Mouse (Mus musculus): ENCODE data around the gene Hadh. TPM values are rescaled to one million over a fixed set of nuclear protein-coding genes. Genes with fewer than 3 reads are reported as not detected.
A peak's percentile ranks its signal among the peaks of the same experiment; 100 is the strongest.

Hadh gene
- total RNA-seq, 2 experiments from 2014 or later: 22.3 to 23.6 TPM

DNA sequence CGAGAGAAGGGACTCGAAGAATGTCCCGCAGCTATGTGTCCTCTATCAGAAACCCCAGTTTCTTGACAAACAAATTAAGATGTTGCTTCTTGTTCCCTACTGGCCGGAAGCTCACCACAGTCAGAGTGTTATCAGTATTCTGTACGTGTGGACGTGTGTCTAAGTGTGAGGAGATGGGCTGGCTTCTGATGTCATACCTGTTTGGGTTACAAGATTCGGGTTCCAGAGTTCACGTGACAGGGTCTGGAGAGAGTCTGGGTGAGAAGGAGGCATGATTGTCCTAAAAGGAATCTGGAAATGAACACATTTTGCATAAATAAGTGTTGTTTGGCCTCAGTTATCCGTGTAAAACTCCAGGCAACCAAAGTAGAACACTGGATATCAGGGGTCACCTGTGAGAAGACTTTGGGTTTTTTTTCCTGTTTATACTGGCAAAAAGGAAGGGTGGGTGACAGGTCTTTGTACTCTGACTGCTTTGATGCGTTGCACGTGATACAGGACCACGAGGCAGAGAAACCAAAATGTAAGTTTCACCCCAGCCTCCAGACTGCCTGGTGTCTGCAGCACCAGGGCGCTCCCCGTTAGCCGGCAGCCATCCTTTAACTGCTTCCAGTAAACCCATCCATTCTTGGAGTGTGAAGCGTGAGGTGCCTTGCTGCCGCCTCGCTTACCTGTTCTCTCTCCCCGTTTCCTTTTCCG lies 72.2 kb downstream of the Hadh start:
- TF ChIP-seq CTCF (conservative IDR thresholded peaks at IDR 0.05): no peak
- no peak for DNase-seq (ENCODE audit: low spot score in 2 of 2)
- Histone ChIP-seq H3K4me3 (no peak overlapping the region; the same call in 1 of the 2 replicates), H3K27ac (no peak overlapping the region)

DNA sequence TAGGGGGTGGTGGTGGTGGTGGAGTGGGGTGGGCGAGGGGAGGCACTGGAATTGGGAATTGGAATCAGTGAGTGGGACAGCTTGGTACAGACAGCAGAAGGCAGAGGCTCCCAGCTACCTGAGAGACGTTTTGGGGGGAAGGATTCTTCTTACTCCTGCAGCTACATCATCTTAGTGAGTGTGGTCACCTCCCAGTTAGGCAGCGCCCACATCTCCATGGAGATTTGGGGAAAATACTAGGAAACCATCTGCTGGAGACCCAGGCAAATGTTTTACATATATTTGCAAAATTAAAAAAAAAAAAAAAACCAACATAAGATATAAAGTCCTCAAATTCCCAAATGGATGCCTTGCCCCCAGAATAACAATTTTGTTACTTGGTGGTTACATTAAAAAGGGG lies 72.9 kb downstream of the Hadh start:
- peak in 1 of 2 experiments; percentile 39 for DNase-seq (ENCODE audit: low spot score in 2 of 2)
- TF ChIP-seq CTCF (conservative IDR thresholded peaks at IDR 0.05): no peak
- Histone ChIP-seq H3K27ac (no peak overlapping the region), H3K4me3 (no peak overlapping the region)

DNA sequence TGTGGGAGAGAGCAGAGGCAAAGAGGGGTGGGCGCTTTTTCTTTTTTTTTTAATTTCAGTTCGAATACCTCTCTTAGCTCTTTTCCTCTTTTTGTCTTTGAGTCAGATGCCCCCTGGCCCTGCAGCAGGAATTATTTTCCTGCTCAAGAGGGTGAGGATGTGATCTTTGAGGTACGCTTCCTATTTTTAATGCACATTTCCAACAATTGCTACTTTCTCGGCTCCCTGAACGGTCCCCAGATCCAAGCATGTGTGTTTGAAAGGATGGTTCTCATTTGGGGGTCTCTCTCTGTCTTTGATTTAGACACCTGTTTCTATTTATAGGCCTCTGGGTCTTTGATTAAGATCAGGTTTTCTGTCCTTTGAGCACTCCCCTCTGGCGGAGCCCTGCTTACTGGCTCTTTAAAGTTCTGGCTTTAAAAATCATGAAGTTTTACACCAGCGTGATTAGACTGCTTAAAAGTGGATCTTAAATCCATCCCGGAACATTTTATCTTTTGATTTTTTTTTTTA lies 75.3 kb downstream of the Hadh start:
- no peak for TF ChIP-seq CTCF (conservative IDR thresholded peaks at IDR 0.05)
- DNase-seq (ENCODE audit: low spot score in 2 of 2): no peak
- Histone ChIP-seq H3K27ac (no peak overlapping the region), H3K4me3 (no peak overlapping the region)

DNA sequence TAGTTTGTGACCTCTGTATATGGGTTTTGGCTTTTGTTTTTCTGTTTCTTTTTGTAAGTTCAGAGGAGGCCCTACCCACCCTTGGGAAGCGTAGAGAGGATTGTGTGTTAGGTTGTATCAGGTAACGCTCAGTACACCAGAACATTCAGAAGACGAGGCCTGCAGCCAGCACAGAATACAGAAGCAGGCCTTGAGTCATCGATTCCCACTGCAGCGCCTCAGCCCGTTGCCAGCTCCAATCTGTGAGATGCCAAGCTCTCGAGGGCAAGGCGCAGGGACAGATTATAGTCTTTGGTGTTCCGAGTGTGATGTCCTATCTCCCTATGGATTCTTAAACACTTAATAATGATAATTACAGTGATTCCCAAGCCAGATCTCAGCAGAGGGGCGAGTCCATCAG lies 75.9 kb downstream of the Hadh start:
- TF ChIP-seq CTCF (conservative IDR thresholded peaks at IDR 0.05): no peak
- no peak overlapping the region for H3K4me3 ChIP-seq
- DNase-seq (ENCODE audit: low spot score in 2 of 2): no peak
- no peak overlapping the region for H3K27ac ChIP-seq

DNA sequence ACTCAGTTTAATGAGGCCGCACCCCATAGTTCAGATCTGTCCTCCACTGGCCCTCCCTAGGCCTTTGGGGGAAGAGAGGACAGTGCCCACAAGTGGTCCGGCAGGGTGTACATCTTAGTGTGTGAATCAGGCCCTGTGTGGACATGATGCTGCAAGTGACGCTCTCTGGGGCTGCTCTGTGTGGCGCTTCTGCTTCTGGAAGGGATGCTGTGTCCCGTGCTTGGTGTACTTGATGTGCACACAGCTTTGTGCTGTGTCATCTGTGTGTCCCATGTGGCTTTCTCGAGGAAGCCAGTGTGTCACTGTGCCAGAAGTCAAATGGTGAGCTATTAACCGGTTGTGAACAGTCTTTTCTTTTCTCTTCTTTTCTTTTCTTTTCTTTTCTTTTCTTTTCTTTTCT lies 80.4 kb downstream of the Hadh start:
- TF ChIP-seq CTCF (conservative IDR thresholded peaks at IDR 0.05): no peak
- no peak overlapping the region for H3K4me3 ChIP-seq

DNA sequence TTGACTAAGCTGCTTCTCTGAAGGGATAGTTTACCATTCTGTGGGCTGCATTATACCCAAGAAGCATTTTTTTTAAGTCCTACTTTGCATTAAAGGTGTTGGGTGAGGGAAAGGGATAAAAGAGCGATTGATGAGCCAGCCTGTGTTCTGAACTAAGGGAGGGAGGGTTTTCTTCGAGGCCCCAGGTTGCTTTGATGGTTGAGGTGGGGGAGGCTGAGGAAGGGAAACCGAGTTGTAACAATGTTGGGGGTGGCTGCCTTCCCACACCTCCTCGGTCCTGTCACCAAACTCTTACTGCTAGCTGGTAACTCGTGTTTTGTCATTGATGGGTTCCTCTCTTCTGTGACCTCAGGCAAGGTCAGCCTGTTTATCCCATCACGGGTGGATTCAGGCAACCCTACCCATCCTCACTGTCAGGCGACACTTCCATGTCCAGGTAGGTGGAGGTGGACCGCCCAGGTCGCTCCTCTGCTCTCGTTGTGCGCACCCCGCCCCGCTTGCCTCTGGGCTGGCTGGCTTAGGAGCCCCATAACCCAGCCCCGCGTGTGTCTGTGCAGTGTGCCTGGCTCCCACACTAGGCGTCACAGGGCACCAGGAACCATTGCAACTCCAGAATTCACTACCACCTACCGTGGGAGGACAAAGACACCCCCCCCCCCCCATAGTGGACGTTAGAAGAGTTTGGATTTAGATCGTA lies 81.1 kb downstream of the Hadh start:
- TF ChIP-seq CTCF (conservative IDR thresholded peaks at IDR 0.05): no peak
- no peak for DNase-seq (ENCODE audit: low spot score in 2 of 2)
- no peak overlapping the region for H3K27ac ChIP-seq
- no peak overlapping the region for H3K4me3 ChIP-seq

More for the DNA sequence above, 80.4 kb downstream of the Hadh start:
- no peak overlapping the region for H3K27ac ChIP-seq
- DNase-seq (ENCODE audit: low spot score in 2 of 2): no peak

DNA sequence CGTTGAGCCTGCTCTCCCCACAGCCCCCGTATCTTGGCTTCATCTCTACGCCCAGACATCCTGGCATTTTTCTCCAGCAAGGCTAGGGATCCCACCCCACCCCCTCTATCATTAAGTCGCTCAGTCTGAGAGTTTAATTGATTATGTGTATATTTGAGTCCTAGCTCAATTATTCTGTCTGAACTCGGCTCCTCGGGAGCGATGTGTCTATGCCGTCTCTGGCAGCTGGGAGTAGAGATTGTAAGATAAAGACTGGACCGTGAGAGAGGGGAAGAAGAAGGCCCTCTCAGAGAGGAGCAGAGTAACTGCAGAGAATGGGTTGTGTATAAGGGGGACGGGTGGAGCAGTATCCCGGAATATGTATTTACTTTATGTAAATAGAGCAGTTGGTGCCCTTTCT lies 81.7 kb downstream of the Hadh start:
- TF ChIP-seq CTCF (conservative IDR thresholded peaks at IDR 0.05): no peak
- H3K27ac ChIP-seq: no peak overlapping the region
- no peak for DNase-seq (ENCODE audit: low spot score in 2 of 2)
- H3K4me3 ChIP-seq: no peak overlapping the region

DNA sequence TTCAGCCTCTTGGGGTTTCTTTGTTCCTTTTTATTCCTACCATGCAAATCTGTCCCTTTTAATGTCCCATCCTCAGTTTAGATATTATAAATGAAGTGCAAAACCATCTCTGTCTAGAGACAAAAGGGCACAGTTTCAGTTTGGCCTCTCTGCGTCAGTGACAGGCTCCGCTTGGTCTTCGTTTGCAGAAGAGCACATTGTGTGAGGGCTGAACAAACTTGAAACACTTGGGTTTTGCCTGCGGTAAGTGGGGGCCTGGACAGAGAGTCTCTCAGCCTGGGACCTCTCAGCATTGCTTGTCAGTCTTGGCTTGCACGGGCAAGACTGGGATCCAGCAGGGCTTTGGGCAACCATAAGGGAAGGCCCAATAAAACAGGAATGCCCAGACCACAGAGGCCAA lies 85.7 kb downstream of the Hadh start:
- Histone ChIP-seq H3K4me3 (no peak overlapping the region), H3K27ac (no peak overlapping the region)
- no peak for TF ChIP-seq CTCF (conservative IDR thresholded peaks at IDR 0.05)
- DNase-seq (ENCODE audit: low spot score in 2 of 2): no peak

Other genes with a start within 250 kb of the Hadh start
- gene Lef1, start 161.6 kb downstream of the Hadh start, total RNA-seq (2021): 1 to 10 TPM; 6.2 to 7.1 TPM
- 10 to 100 TPM; 16.8 to 19.5 TPM for gene Cyp2u1, start 31.1 kb upstream of the Hadh start, total RNA-seq (2021)
- gene Sgms2, start 219.3 kb upstream of the Hadh start, total RNA-seq (2021): 1 to 10 TPM; 1.4 to 3.1 TPM